Mouse (Mus musculus) cerebellum, adult 8-10 months (tissue): ENCODE results near the gene Slc12a8.

Source experiments
- DNase-seq: peaks from one replicate; pipeline ENCODE4 v3.0.0; 2022

The Slc12a8 gene

DNA sequence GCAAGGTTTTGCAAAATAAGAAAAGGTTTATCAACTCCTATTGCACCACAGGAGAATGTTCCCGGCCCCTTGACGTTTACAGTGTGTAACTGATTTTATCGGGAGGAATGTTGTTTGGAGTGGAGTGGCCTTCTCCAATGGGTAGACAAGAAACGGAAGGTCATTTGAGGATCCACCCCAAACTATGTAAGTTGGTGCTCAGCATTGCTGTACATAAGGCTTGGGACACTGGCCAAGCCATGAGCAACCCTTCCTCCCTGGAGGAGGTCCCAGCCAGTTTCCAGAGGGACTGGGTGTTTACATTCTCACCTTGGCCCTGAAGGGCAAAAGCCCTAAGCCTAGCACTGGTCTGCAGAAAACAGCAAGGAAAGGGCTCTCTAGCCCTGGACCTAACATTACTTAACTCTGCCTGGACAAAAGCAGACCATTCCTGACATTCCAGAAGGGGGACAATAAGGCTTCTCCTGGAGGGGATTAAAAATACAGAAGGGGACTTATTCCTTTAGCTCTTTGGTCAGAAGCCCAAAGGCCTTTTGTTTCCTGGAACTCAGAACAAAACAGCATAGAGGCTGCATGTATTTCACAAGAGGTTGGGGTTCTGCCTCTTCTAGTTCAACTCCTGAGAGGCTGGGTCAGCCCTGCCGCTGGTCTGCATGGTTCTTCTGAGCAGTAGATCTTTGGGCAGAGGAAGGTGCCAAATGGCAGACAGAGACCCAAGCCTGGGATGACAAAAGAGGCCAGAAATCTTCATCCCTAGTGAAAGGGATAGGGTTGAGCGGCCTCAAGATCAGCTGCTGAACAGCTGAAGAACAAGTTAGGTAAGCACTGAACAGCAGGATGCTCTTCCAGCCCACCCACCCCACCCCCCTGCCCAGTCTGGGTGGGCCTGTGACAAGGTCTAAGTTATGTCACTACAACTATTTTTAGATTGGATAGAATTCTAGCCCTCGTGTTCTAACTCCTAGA, 159.5 kb downstream of the Slc12a8 start:
- no peak for DNase-seq

DNA sequence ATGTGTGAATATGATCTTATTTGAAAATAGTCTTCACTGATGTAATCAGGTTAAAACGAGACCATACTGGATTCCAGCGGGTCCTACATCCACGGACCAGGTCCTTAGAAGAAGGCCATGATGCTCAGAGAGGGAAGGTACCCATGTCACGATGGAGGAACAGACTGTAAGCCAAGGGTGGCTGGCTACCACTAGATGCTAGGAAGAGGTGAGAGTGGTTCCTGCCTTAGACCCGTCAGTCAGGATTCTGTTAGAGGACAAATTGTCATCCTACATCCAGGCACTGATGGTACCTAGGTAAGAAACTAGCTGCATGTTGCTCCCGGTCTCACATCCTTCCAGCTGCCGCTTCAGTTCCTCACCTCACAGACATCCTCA, 160.2 kb downstream of the Slc12a8 start:
- DNase-seq: no peak

DNA sequence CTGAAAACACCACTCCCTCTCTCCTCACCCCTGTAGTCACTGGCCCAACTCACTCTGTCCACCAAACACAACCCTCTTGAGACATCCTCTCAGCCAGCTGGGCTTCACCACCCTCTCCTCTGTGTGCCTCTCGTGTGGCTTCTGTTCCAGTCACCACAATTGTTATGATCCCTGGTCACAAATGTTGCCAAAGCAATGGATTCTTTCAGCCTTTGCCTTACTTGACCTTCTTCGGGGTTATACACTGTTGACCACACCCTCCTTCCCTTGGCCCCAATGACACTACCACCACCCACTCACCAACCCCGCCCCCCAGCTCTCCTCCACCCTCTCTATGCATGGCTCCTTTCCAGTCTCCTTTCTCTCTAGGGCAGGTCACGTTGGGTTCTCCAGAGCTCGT, 160.8 kb downstream of the Slc12a8 start:
- no peak for DNase-seq

DNA sequence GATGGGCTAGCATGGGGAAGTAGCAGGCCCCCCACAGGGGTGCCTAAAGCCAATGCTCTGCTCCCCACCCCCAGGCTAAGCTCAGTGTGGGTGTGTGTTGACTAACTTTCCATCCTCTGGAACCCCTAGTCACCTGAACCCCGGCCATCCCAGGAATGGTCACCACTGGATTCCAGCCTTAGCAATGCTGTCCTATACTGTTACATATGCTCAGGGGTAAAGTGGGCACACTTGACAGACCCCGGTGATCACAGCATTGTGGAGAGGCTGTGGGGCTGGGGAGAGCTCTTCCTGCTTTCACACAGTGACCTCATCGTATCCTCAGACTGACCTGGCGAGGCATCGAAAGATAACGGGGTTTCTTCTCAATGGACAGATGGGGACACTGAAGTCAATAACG, 163.1 kb downstream of the Slc12a8 start:
- no peak for DNase-seq

DNA sequence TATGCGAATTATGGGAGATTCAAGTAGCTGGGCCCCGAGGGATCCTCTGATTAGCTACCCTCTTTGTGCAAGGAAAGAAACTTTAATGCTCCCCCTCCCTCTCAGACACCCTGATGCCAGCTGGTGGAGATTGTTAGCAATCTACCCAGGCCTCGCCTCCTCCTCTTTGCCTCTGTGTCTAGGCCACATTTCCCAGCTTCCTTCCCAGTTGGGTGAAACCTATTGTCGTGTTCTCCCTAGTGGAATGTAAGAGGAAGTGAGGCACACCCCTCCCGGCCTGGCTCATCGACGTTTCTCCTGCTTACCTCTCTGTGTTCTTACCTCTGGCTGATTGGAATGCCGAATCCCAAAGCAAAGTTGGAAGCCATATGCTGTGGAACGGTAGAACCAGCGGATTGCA, 163.7 kb downstream of the Slc12a8 start:
- DNase-seq: no peak

DNA sequence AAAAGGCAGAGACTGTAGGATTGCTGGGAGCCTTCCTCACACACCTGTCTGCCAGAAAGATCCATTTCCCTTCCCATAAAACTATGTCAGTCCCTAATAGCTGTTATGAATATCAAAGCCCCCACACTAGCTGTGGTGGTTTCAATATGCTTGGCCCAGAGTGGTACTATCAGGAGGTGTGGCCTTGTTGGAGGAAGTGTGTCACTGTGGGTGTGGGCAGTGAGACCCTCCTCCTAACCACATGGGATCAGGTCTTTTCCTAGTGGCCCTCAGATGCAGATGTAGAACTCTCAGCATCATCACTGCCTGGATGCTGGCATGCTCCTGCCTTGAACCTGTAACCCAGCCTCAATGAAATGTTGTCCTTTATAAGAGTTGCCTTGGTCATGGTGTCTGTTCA, 164.5 kb downstream of the Slc12a8 start:
- DNase-seq: no peak

DNA sequence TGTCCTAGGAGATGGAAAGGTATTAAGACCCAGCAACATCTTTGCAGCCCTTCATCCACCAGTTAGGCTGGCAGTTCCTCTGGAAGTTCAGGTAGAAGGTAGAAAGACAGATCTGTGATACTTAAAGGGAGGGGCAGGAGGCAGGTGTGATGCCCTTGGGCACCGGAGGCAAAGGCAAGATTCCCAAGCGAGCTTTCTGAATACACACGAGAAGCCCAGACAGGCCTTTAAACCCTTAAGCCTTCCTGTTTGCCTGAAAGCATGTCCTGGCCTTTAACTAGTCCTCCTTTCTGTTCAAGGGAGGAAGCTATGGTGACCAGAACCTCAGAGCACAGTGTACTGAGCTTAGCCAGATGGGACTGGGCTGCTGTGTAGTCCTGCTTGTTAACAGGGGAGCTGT, 165.5 kb downstream of the Slc12a8 start:
- DNase-seq: no peak

DNA sequence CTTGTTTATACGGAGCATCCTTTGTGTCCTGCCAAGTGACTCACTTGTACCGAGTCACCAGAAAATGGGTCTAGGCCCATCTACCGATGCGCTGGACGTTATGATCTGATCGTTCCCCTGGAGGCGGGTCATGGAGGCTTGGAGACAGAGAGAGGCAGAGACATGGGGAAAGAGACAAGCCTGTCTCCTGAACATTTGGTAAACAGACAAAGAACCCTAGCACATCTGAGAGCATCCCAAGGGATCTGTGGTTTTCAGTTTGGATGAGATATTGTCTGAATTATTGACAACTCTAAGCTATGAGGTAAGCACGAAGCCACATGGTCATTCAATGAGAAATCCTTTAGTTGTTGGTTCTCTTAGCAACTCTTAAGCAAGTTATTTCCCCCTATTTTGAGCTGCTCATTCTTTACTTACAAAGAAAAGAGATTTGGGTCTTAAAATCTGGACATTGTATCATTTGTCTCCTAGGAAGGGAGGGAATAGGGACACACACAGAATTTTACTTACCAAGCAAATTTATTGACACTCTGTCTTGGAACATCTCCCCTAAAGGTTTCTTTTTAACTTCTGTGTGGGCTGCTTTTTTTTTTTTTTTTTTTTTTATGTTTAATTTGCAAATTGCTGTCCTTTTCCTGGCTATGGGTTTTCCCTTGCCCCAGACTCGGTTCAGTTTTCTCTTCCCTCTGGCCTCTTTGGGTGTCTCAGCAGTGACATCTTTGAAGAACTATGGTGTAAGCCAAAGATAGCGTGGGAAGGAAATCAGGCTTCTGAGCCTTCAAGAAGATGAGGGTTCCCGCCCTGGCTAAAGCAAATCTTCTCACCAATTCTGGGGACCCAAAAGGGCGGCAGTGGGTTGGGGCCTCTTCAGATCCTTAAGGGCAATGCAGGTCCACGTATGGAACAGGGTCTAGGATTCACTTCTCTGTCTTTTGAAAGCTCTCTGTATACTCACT, 166.4 kb downstream of the Slc12a8 start:
- DNase-seq: no peak

DNA sequence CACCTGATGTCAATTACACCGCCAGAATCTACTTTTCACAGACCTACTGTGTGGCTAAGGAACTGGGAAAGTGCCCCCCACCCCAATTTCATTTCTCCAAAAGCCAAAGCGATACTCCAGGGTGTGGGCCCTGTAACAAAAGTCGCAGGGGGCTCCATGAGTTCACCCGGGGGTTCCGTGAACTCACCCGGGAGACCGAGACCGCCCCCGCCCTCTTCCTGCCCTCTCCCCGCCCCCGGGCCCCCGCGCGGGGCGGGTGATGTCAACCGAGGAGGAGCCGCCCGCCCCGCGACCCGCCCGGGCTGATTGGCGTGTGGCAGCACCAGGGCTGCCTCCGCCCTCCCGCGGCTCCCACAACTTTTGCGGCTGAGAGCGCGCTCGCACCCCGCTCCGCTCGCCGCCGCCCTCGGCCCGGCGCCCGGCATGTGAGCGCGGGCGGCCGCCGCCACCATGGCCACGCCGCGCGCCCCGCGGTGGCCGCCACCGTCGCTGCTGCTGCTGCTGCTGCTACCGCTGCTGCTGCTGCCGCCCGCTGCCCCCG, 167.1 kb downstream of the Slc12a8 start, which contains the start of gene Heg1:
Gene Heg1 (plus strand): TSS at position 209 of the 541 bp plus-strand sequence.
- DNase-seq: peak; percentile 60

DNA sequence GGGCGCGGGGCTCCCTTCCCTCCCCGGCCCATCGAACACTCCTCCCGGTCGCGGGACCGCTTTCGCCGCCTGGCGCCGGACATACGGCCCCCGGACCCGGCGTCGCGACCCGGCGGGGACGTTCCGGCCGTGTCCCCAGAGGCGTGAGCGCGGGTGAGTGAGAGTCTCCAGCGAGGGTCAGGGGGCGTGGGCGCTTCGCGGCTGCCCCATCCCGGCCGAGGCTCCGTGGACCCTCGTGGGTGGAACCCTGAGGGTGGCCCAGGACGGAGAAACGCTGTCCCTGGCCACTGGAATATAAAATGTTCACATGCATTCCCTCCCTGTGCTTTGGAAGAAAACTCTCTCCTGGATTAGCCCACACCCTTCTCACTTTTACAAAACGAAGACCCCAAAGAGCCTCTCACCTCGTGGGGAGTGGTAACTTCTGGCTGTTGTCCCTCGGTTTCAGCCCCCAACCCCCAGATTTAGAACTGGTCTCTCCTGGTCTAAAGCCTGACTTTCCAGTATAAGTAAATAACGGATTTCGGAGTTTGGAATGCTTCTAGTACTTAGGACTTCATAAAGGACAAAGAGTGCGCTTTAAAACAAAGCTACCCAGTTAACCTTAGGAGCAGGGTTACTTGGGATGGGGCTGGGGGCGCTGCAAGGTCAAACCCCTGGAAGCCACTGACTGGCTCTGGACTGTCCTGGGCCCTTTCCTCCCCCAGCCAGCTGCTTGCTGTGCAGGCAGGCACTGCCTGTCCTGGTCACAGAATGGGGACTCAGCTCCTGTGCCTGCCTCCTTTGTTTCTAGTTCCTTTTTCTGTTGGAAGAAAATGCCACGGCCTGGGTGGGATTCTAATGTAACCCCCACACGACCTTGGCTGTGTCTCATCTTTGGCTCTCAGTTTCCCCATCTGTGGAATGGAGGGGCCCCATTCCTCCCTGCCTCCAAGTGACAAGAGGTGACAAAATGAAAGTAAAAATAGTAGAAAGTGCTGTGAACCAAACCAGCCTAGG, 167.9 kb downstream of the Slc12a8 start:
- no peak for DNase-seq

DNA sequence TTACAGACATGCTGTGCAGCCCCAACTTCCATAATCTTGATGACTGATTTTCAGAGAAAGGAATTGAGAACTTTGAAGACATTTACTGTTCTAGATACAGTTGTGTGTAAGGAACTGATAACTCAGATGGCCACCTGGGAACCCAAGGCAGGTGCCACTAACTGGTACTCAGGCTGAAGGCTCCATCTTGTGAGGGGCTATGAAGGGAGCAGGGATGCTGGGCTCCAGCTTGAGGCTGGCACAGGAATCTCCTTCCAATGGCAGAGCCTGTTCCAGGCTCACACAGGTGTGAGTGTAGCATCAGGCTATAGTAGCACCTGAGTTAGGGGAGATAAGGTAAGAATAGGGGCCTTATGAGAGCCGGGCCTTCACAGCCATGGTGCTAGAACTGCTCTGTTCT, 168.9 kb downstream of the Slc12a8 start:
- no peak for DNase-seq

DNA sequence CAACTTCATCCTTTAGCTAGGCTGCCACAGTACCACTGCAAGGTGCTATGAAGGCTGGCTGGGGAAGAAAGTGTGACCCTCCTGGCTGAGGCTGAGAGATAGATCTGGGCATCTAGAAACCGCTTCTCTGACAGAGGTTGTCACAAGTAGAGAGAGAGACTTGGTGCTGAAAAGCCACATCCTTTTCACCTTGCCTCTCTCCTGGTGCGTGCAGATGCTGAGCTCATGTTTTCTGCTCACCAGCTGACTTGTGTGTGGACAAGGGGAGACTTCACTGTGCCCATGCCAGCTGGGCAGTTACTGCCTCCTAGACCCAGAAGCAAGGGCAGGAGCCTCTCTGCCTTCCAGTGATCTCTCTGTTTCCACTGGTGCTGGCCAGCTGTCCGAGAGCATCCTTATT, 170.6 kb downstream of the Slc12a8 start:
- DNase-seq: no peak

DNA sequence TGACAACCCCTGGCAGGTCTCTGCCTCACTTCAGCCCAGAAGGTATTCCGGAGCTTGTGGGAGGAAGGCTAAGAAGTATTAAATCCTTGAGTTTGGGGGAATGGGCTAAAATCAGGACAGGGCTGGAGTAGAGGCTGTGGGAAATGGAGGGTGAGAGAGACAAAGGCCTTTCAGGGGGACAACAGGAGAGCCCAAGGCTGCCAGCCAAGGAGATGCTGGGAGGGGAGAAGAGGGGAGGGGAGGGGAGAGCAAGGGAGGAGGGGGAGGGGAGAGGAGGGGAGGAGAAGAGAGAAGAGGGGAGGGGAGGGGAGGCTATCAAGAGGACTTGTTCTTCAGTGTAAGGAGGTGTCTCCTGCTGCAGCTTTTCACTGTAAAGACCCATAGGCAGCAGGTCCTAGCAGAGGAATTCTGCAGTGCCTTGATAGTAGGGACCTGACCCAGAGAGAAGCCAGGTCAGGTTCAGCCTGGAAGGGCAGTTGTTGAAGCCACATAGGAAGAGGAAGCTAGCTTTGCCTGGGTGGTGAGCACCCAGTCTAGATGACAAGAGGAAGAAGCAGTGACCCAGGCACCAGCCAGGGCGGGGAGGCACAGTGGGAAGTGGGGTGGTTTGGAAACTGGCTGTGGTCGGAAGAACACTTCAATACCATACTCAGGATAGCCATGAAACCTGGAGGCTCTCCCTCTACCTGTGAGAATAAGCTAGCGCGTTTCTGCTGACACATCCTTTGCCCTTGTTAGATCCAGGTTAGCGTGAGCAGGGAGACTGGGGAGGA, 174.0 kb downstream of the Slc12a8 start:
- no peak for DNase-seq

DNA sequence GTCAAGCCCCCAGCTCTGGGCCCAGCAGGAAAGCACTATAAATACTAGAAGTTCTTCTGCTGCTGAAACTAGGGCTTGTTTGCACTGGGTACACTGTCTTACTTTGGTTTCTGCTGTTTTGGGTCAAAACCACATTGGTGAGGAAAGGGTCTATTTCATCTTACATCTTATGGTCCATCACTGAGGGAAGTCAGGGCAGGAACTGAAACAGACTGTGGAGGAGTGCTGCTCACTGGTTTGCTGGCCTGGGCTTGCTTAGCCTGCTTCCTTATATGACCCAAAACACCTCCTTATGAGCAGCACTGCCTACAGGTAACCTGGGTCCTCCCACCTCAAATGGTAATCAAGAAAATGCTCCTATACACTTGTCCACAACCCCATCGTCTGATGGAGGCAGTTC, 176.4 kb downstream of the Slc12a8 start:
- no peak for DNase-seq

DNA sequence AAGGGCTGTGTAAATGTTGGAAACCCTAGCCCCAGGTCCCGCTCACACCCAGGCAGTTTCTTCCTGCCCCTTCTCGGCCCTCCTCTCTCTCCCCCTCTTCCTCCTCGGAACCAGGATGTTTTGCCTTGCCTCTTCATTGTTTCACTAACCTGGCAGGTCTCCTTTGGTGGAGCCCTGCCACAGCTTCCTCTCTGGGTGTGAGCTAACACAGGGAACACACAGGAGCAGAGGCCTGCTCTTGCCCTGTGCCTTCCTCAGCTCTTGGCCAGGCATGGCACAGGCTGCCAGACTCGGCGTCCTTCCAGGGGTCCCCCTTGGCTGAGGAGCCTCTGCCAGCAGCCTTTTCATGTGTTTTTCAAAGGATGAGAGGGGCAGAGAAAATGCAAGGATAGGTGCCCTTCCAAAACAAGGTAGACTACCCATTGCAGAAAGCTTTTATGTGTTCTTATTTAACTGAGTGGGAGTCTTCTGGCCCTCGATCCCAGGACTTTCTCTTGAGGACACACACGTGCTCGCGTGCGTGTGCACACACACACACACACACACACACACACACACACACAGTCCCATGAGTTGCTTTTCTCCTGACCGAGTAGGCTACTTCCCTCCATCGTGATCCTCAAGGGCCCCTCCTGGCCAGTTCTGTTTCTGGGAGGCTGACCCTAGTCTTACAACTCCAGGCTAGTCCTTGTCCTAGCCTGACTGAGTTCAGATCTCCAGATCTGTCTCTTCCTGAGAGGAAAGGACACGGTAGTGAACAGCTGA, 179.9 kb downstream of the Slc12a8 start:
- DNase-seq: peak; percentile 48

DNA sequence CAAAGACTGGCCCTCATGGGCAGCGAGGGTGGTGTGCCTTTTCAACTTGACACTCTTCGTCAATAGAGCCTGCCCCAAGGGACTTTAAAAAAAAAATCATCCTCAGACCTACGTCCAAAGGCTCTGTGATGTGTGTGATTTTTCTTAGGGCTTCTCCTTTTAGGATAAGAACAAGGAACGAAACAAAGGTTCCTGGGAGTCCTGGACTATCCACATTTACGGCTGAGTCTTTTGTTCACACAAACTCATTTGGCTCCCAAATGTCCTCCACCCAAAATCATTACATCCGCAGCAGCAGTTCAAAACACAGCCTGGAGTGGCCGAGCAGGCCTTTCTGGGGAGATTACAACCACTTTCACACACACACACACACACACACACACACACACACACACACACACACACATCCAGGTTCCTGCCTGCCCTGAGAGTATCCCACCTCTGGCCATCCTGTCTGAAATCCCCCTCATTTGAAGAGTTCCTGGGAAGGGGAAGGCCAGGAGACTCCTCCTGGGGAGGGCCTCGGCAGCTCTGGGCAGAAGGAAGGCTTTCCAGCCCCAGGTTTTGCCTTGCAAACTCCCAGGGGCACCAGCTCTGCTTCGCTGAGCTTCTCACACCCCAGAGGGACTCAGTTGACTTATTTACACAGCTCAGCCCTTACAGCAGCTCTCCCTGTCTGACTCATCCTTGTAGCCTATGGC, 180.6 kb downstream of the Slc12a8 start:
- DNase-seq: no peak

DNA sequence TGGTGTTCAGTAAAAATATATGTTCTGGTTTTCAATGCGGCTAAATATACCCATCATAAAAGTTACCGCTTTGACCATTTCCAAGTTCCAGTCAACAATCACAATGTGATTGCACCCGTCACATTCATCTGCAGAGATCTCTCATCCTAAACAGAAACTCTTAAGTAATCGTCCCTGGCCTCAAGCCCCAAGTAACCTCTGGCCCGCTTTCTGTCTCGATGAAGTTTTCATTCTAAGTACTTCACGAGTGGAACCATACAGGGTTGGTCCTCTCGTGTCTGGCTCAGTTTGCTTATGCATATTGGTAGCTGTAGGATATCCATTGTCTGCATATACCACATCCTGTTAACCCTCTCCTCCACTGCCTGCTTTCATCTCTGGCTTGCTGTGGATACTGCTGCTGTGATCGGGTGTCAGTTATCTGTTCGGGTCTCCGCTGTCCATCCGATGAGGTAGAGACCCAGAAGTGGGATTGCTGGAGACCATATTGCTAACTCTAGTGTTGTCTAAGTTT, 181.2 kb downstream of the Slc12a8 start:
- no peak for DNase-seq

DNA sequence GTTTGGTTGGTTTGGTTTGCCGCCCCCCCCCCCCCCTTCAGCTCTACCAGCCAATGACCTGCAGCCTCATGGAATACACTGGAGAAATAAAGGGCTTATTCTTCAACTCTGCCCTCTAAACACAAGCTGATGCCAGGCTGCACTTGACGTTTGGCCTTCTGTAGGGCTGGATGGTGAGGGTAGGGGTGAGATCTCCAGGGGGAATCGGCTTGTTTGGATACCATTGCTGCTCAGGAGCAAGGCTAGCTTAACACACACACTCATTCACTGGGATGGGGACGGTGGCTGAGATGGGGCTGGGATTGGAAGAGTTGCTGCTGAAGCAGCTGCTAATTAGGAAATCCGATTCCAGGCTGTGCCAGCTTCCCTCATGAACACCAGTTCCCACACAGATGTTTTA, 183.5 kb downstream of the Slc12a8 start:
- DNase-seq: no peak

DNA sequence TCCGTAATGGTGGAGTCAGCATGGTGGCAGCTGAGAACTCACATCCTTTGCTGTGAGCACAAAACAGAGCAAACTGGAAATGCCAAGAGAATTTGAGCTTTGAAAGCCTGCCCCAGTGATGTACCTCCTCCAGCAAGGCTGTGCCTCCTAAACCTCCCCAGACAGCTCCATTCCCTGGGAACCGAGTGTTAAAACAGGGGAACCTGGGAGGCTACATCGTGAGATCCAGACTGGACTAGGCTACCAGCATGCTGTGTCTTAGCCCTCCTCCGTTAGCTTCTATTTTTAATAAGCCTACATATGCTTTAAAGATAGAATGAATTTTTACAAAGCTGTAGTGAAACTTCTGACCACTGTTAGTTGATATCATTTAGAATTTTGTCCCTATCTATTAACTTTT, 184.7 kb downstream of the Slc12a8 start:
- DNase-seq: no peak

DNA sequence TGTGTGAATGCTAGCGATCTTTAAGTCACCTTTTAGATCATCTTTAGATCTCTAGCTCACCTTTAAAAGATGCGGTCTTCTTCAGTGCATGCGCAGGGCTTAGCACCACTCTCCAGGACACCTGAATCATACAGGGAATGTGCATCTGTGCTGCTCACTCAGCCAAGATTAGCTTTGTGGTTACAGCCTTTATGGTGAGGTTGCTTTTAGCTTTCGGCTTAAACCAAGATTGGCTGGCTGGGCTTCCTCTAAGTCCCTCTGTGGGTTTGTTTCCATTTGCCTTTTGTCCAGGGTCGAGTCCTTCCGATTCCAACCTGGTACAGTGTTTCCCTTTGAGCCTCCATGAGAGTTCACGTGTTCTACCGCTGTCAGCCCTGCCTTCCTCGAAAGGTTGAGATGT, 187.2 kb downstream of the Slc12a8 start:
- DNase-seq: no peak
